In the genomic region with DNA sequence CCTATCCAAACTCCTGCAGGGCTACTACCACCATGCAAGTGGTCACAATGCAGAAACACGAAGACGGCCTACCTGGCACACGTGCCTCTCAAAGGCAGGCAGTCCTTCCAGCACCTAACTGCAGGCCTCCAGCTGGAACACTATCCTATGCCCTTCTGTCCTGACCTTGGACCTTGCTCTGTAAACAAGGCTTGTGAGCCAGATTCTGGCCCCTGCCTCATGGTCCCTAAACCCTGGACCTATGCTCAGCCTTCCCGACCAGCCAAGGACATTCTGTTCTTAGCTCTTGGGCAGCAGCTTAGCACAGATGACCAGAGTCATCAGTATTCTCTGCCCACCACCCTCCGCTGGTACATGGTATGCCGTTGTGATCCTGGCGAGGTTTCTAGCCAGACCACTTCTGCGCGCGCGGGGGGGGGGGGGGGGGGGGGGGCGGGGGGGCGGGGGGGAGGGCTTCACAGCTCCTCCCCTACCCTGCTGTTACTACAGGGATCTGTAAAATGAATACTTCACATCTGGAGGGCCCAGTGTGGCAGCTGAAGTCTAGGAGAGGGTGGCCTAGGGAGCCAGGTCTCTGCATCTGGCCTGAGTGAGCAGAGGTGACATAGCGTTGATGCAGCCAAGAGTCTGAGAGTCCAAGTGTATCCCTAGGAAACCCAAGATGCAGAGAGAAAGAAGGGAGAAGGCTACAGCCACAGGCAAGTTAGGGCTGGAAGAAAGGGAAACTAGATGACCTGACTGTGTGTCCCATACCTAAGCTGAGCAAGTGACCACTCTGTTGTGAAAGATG, we compare ENCODE assay signal across 11 mouse cellular contexts.
DNase-seq lines count a peak whose midpoint lies in the region; ATAC-seq and TF ChIP-seq lines count a peak whose summit lies in the region.
"Had no signal": no experiment of that assay in that cellular context is flagged by ENCODE, and none has a peak within 500 bp of the region (broad histone marks: within the 10 kb centered on the region; RNA-seq: fewer than 3 reads in every experiment).

No protein-coding gene starts in this region.

- ATAC-seq in heart, embryonic 14.5 days (ENCODE audit: insufficient number of reproducible peaks, insufficient read depth, low FRiP score, low read depth): no peak
- no peak for ATAC-seq in limb, embryonic 12.5 days (ENCODE audit: insufficient number of reproducible peaks, insufficient read depth, low FRiP score, low TSS enrichment, low read depth)
- no peak for ATAC-seq in erythroid progenitor cell, adult 5-6 weeks (replicated peaks; ENCODE audit: low FRiP score, poor library complexity, severe bottlenecking)
- no peak for ATAC-seq in monocyte, adult 5-6 weeks (replicated peaks; ENCODE audit: insufficient number of reproducible peaks, low FRiP score, low TSS enrichment, poor library complexity, severe bottlenecking)
- no peak for ATAC-seq in megakaryocyte progenitor cell, adult 5-6 weeks (replicated peaks; ENCODE audit: poor library complexity)
- ATAC-seq: activated CD4-positive, CD25-positive, alpha-beta regulatory T cell, adult 4 months; CD4-positive, CD25-positive, alpha-beta regulatory T cell, adult 4 months had no signal

- peaks cover 79% of the 10 kb centered on the region for H3K79me2 ChIP-seq in myocyte (ENCODE audit: control insufficient read depth, insufficient read depth)

- peak overlapping the region; percentile 91 for H3K27ac ChIP-seq in gastrocnemius, adult 2 months
- H3K27ac ChIP-seq in heart, embryonic 14.5 days (replicated peaks in 1 of 2; ENCODE audit: control insufficient read depth in 1 of 2, insufficient read depth in 1 of 2, low read depth in 2 of 2, low read length in 2 of 2): peak overlapping the region; percentile 68 to 69
- H3K27ac ChIP-seq in limb, embryonic 12.5 days: peak overlapping the region; percentile 78
- H3K27ac ChIP-seq: limb, embryonic 15.5 days had no signal

- H3K4me3 ChIP-seq in gastrocnemius, adult 2 months: peak overlapping the region; percentile 30
- H3K4me3 ChIP-seq in heart, embryonic 14.5 days (ENCODE audit: control insufficient read depth in 1 of 2, insufficient read depth in 1 of 2, low read depth in 1 of 2, low read length in 2 of 2): no peak overlapping the region
- H3K4me3 ChIP-seq in limb, embryonic 12.5 days (replicated peaks): no peak overlapping the region
- peak overlapping the region; percentile 4 for H3K4me3 ChIP-seq in myocyte
- H3K4me3 ChIP-seq: limb, embryonic 15.5 days had no signal

- no peak for TF ChIP-seq CTCF in gastrocnemius, adult 2 months (IDR thresholded peaks at IDR 0.05)

- no peak for TF ChIP-seq POLR2A in myocyte (IDR thresholded peaks at IDR 0.05; ENCODE audit: insufficient read length, low read depth)

- peaks cover 45 to 70% of the 10 kb centered on the region in 2 experiments for H3K4me1 ChIP-seq in heart, embryonic 14.5 days (ENCODE audit: control insufficient read depth in 2 of 2, insufficient read depth in 2 of 2, low read length in 2 of 2)
- H3K4me1 ChIP-seq in limb, embryonic 12.5 days (replicated peaks): peaks cover 39% of the 10 kb centered on the region

- H3K36me3 ChIP-seq in heart, embryonic 14.5 days (ENCODE audit: control insufficient read depth, insufficient read depth, low read length): peaks cover 37% of the 10 kb centered on the region
- H3K36me3 ChIP-seq in limb, embryonic 12.5 days: peaks cover 29% of the 10 kb centered on the region
- H3K36me3 ChIP-seq in myocyte (ENCODE audit: control insufficient read depth, insufficient read depth): no peaks in the 10 kb centered on the region

- 43% methylated on average over 8 of the region's 14 CpGs for WGBS in heart, embryonic 14.5 days
- 39% methylated on average over 10 of the region's 14 CpGs for WGBS in limb, embryonic 12.5 days

- H3K27me3 ChIP-seq in heart, embryonic 14.5 days (ENCODE audit: control insufficient read depth, insufficient read depth, low read length): no peaks in the 10 kb centered on the region
- no peaks in the 10 kb centered on the region for H3K27me3 ChIP-seq in limb, embryonic 12.5 days
- H3K27me3 ChIP-seq in myocyte (ENCODE audit: control insufficient read depth, insufficient read depth, insufficient read length): no peaks in the 10 kb centered on the region
- H3K27me3 ChIP-seq: limb, embryonic 15.5 days had no signal

- H3K9me3 ChIP-seq in heart, embryonic 14.5 days (ENCODE audit: control insufficient read depth, low read length): peaks cover 5% of the 10 kb centered on the region
- peaks cover 8% of the 10 kb centered on the region for H3K9me3 ChIP-seq in limb, embryonic 12.5 days
- H3K9me3 ChIP-seq: limb, embryonic 15.5 days had no signal

- DNase-seq in gastrocnemius, adult 2 months: peak; percentile 89
- DNase-seq in gastrocnemius, postnatal 4 days (ENCODE audit: low spot score in 2 of 2): no peak

- intact Hi-C loops in gastrocnemius, adult 2 months (cut with DNase I): no loop called here

- H3ac ChIP-seq in myocyte (ENCODE audit: control insufficient read depth, insufficient read length): peak overlapping the region; percentile 14

- no peak overlapping the region for H3K4me2 ChIP-seq in heart, embryonic 14.5 days (ENCODE audit: low read length)
- H3K4me2 ChIP-seq in limb, embryonic 12.5 days: no peak overlapping the region
- peak overlapping the region; percentile 86 for H3K4me2 ChIP-seq in myocyte (ENCODE audit: low read depth)
- H3K4me2 ChIP-seq: limb, embryonic 15.5 days had no signal

- peak overlapping the region; percentile 60; the same call in 1 of the 2 replicates for H3K9ac ChIP-seq in heart, embryonic 14.5 days (ENCODE audit: low read length)
- H3K9ac ChIP-seq in limb, embryonic 12.5 days (replicated peaks): no peak overlapping the region
- H3K9ac ChIP-seq: limb, embryonic 15.5 days had no signal

TF ChIP-seq in myocyte, 11 proteins besides CTCF, POLR2A, EP300 and RAD21:
- TF ChIP-seq MAX (IDR thresholded peaks at IDR 0.05; ENCODE audit: low read depth) (no peak), MYOD1 (IDR thresholded peaks at IDR 0.05; ENCODE audit: control insufficient read depth in 1 of 3, insufficient read length in 2 of 3, low read depth in 2 of 3) (no peak), SRF (IDR thresholded peaks at IDR 0.05; ENCODE audit: control insufficient read depth, insufficient read length, low read depth) (no peak), MYOG (IDR thresholded peaks at IDR 0.05; ENCODE audit: control insufficient read depth in 1 of 3, insufficient read depth in 1 of 3, insufficient read length in 2 of 3, low read depth in 2 of 3) (no peak), TCF3 (IDR thresholded peaks at IDR 0.05; ENCODE audit: insufficient read length, low read depth) (no peak), USF1 (IDR thresholded peaks at IDR 0.05; ENCODE audit: low read depth) (no peak), POLR2AphosphoS2 (IDR thresholded peaks at IDR 0.05; ENCODE audit: insufficient read length, low read depth) (no peak), E2F4 (IDR thresholded peaks at IDR 0.05; ENCODE audit: insufficient read depth) (no peak), TCF12 (IDR thresholded peaks at IDR 0.05; ENCODE audit: insufficient read depth, poor library complexity, severe bottlenecking) (no peak), CEBPB (IDR thresholded peaks at IDR 0.05; ENCODE audit: insufficient read depth, poor library complexity, severe bottlenecking) (no peak), REST (IDR thresholded peaks at IDR 0.05; ENCODE audit: insufficient read depth, insufficient read length) (no peak)

Comparison
In these comparisons a context has a peak if more than half of its experiments do, and no peak if none do; other contexts are left out.
1. H3K4me3 ChIP-seq: peak in gastrocnemius, adult 2 months (single experiment) and myocyte (single experiment); none in heart, embryonic 14.5 days (0 of 2) and limb, embryonic 12.5 days (single experiment).
2. Peak in every context shown above with its lines, with median percentiles within 50 percentile points of each other: H3K27ac ChIP-seq.